Mouse (Mus musculus) embryonic fibroblast, embryonic 13.5 days (primary cell): ENCODE results near the gene Sipa1l3. TPM values are rescaled to one million over a fixed set of nuclear protein-coding genes. Genes with fewer than 3 reads are reported as not detected.

Experiments used
- H3K27ac ChIP-seq: 2 replicates; pipeline ENCODE4 v1.5.1; 2012; ENCODE audit warnings: low read length, control low read depth, inconsistent platforms; ENCODE audit not compliant: insufficient read depth
- H3K4me1 ChIP-seq: 2 replicates; pipeline ENCODE4 v1.6.1; 2011; ENCODE audit warnings: low read length; ENCODE audit not compliant: control insufficient read depth, insufficient read depth
- H3K4me3 ChIP-seq: 2 replicates; pipeline ENCODE4 v1.5.1; 2011; ENCODE audit warnings: mild to moderate bottlenecking, control low read depth, low read length; ENCODE audit not compliant: insufficient read depth
- CTCF ChIP-seq: IDR thresholded peaks from 2 replicates; pipeline ENCODE4 v1.5.1; 2011; ENCODE audit warnings: mild to moderate bottlenecking, control low read depth, low read length, moderate library complexity, borderline replicate concordance; ENCODE audit not compliant: insufficient read depth
- POLR2A ChIP-seq: IDR thresholded peaks from 2 replicates; pipeline ENCODE4 v1.6.1; 2011; ENCODE audit warnings: low read depth, mild to moderate bottlenecking, control low read depth, low read length, moderate library complexity
- polyA plus RNA-seq: library from polyadenylated mRNA; stranded (reverse); fragments of >200 nt; gene quantifications from 2 replicates; pipeline ENCODE4 v1.2.4, GENCODE M21; 2011; ENCODE audit warnings: low read depth; ENCODE audit not compliant: missing spikeins, insufficient read length

Gene Sipa1l3
- polyA plus RNA-seq, 1 experiment: 22.0 TPM

DNA sequence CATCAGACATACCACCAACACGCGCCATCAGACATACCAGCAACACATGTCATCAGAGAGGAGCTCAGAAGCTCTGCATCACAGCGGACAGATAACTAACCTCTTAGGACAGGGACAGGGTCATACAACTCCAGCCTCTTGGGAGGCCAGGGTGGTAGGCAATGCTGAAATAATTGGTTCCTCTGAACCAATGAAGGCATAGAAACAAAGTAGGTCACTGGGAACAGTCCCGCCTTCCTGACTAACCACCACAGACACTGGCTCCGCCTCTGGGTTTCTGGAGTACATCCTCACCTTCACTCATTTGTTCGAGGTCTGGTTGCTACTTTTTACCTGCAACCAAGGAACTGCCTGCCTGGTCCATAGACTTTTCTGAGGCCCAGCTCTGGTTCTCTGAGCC, 66.1 kb downstream of the Sipa1l3 start:
- Histone ChIP-seq H3K27ac (peak overlapping the region; percentile 56; the same call in 1 of the 2 replicates), H3K4me1 (peaks cover 33% of the 10 kb centered on the region), H3K4me3 (no peak overlapping the region)
- TF ChIP-seq CTCF (no peak), POLR2A (no peak)

DNA sequence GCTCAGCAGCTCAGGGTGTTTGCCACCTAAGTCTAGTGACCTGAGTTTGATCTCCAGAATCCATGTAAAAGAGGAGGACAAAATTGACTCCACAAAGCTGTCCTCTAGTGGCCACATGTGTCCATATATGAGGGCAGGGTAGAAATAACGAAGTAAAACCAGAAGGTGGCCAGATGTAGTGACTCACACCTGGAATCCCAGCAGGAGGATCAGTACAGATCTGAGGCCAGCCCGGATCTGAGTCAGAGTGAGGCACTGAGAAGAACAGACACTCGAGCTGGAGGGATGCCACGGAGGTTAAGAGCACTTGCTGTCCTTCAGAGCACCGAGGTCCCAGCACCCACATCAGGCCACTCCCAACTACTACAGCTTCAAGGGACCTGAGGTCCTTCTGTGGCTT, 68.3 kb downstream of the Sipa1l3 start:
- H3K27ac ChIP-seq: peak overlapping the region; percentile 62; the same call in 1 of the 2 replicates
- no peak for TF ChIP-seq CTCF
- no peak for TF ChIP-seq POLR2A
- H3K4me1 ChIP-seq: peaks cover 27% of the 10 kb centered on the region
- H3K4me3 ChIP-seq: no peak overlapping the region

DNA sequence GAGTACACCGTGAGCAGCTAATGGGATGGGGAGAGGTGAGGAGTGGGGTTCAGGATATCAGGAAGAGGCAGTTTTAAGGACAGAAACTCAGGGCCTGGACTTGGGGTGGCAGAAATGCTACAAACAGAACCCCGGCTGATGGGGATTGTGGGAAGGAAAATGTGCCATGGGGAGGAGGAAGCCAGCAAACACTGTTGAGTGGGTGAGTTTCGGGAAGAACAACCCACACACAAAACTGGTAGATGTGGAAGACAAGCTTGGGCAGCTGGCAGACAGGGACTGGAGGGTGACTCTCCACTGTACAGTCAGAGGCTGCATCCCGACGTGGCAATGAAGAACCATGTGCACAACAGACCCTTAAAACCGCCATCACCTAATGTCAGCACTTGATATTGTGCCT, 69.6 kb downstream of the Sipa1l3 start:
- Histone ChIP-seq H3K27ac (no peak overlapping the region), H3K4me1 (peaks cover 29% of the 10 kb centered on the region), H3K4me3 (no peak overlapping the region)
- TF ChIP-seq CTCF (no peak), POLR2A (no peak)

DNA sequence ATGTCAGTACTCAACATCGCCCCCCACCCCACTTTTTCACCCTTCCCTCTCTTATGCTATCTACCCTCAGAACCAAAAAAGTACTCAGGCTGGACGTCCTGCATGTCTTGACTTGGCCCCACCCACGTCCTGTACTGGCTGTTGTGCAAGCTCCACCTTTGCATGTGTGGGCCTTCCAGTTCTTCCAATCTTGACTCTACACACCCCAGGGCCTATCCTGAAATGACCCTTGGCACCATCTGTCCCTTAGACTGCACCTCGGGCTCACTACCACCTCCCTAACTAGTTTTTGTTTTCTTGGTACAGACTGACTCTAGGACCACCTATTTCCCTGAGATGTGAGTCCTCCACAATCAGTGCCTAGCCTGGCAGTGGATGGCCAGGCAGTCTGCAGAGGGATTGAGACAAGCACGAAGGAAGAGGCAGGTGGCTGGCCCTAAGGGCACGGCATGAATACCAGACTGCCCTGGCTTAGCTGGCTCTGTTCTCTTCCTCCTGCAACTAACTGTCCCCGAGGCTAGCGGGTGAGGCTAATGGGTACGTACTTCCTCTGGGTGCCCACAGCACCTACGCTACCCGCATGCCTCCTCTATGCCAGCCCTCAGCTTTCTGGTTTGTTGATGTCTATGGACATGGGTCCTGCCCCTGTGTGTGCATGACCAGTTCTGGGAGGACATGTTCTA, 71.2 kb downstream of the Sipa1l3 start:
- TF ChIP-seq POLR2A (no peak), CTCF (no peak)
- H3K27ac ChIP-seq: no peak overlapping the region
- H3K4me1 ChIP-seq: peaks cover 17% of the 10 kb centered on the region
- no peak overlapping the region for H3K4me3 ChIP-seq

DNA sequence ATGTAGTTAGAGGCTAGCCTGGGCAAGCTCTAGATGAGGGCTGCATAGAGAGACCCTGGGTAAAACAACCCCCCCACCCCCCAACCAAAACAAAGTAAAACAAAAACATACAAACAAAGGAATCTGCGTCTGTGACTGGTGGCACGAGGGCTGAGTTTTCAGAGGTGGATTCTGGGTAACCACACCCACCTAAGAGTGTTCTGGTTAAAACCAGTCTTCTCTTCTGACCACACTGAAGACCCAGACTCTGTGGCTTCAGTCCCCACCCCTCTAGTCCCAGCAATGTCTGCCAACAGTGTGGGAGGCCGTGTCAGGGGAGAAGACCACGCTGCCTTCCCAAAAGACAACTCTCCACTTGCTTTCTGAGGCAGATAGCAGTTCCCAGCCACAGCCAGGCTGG, 72.3 kb downstream of the Sipa1l3 start:
- TF ChIP-seq POLR2A: no peak
- TF ChIP-seq CTCF: no peak
- peak overlapping the region; percentile 13; the same call in 1 of the 2 replicates for H3K27ac ChIP-seq
- H3K4me3 ChIP-seq: no peak overlapping the region
- H3K4me1 ChIP-seq: peaks cover 12% of the 10 kb centered on the region

DNA sequence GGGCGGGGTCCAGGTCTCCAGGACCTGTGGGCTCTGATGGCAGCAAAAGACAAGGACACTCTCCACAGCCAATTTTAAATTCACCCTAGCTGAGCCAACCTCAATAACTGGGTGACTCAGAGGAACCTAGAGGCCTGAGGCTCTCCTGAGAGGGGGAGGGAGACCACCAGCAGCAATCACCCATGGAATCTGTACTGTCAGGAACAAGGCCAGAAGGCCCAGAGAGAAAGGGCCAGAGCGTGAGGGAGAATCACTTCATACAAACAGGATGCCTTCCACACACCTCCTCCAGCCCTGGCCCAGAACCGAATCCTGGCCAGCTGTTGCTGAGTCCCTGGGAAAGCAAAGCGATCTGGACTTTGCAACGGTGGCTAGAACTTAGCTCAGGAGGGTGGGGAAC, 73.9 kb downstream of the Sipa1l3 start:
- peak overlapping the region; percentile 64 for H3K27ac ChIP-seq
- TF ChIP-seq CTCF: no peak
- TF ChIP-seq POLR2A: no peak
- no peak overlapping the region for H3K4me3 ChIP-seq
- H3K4me1 ChIP-seq: peaks cover 7% of the 10 kb centered on the region

DNA sequence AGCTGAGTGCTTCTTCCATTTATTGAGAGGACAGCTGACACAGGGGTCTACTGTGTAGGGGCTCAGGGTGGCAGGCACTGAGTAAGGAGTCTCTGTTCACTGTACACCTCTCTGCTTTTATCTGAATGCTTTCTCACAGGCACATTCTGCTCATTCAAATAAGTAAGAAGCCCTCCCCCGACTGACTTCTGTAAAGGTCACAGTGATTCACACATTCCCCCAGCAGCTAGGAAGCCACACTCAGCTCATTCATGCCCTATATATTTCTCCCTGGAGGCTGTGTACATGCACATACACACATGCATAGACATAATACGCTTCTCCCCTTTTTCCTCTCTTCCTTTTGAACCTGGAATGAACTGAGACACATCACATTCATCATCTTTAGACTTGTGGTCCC, 74.4 kb downstream of the Sipa1l3 start:
- Histone ChIP-seq H3K27ac (peak overlapping the region; percentile 64), H3K4me3 (no peak overlapping the region), H3K4me1 (peaks cover 7% of the 10 kb centered on the region)
- TF ChIP-seq POLR2A: no peak
- no peak for TF ChIP-seq CTCF

DNA sequence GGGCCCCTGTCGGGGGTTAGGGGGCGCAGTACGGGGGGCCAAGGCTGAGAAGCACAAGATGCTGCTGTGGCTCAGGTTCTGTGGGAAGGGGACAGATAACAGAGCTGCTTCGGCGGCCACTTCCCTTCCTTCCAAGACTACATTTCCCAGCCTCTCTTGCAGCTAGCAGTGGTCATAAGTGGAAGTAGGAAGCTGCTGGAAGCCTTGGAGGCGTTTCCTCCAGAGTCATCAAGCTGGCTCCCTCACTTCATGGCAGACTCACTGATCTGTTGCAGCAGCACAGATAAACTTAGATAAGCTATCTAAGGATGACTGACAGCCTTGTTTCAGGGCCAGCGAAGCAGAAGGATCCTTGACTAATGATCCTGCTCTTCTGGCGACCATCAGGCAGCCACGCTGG, 76.6 kb downstream of the Sipa1l3 start:
- no peak for TF ChIP-seq POLR2A
- no peak for TF ChIP-seq CTCF
- H3K27ac ChIP-seq: no peak overlapping the region
- no peak overlapping the region for H3K4me3 ChIP-seq
- H3K4me1 ChIP-seq: peaks cover 7% of the 10 kb centered on the region

DNA sequence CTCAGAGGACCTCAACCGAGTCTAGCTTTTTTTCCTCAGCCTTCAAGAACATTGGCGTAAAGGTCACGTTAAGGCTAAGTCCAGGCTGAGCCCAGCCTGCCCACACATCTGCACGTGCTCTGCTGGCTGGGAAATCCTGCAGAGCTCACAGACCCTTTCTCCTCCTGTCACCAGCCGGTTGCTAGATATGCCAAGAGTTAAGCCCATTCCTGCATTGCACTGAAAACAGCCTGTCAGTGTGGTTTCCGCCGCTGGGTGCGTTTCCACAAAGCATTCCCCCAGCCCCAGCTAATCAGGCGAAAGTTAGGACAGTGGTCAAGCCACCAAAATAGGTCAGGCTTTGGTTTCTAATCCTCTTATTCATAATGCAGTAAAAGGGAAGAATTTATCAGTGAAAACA, 77.3 kb downstream of the Sipa1l3 start:
- no peak overlapping the region for H3K4me3 ChIP-seq
- TF ChIP-seq CTCF (no peak), POLR2A (no peak)
- no peak overlapping the region for H3K27ac ChIP-seq
- H3K4me1 ChIP-seq: peaks cover 7% of the 10 kb centered on the region

DNA sequence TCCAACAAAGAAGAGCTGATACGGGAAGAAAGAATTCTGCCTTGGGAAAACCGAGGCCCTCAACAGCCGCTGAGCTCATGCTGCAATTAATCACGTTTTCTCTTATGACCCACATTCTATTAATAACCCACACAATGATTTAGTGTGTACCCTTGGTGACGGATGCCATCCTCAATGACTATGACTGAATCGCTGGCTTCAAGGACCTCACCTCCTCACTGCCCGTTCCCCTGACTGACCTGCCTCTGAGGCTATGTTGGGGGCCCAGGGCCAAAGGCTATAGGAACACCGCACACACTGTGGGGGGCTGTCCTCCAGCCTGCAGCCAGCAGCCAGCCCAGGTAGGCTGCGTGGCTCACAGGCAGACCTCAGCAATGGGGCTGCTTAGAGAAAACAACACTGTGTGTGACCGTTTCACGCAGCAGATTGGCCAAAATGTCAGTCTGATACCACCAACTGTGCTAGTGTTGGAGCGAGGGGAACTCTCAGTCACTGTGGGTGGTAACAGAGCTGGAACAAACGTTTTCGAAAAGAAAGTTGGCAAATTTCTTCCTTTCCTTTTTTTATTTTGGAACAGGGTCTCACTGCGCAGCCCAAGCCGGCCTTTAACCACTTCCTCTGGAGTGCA, 79.7 kb downstream of the Sipa1l3 start:
- no peak for TF ChIP-seq CTCF
- no peak for TF ChIP-seq POLR2A
- no peak overlapping the region for H3K4me3 ChIP-seq

More for the DNA sequence above, 79.7 kb downstream of the Sipa1l3 start:
- H3K27ac ChIP-seq: no peak overlapping the region; the same call in 1 of the 2 replicates
- peaks cover under 1% of the 10 kb centered on the region; the same call in 1 of the 2 replicates for H3K4me1 ChIP-seq
